Mouse (Mus musculus) cerebellum, adult 2 months (tissue): Measurements from ENCODE around the gene Ttyh1.

Experiments used
- CTCF ChIP-seq: fragments of 200-500 bp; IDR thresholded peaks from 2 replicates; pipeline ENCODE4 v1.5.1; 2011; ENCODE audit warnings: low read depth, mild to moderate bottlenecking, control low read depth, low read length, moderate library complexity, borderline replicate concordance; ENCODE audit not compliant: insufficient read depth
- POLR2A ChIP-seq: fragments of 200-500 bp; IDR thresholded peaks from 2 replicates; pipeline ENCODE4 v1.6.1; 2011; ENCODE audit warnings: low read length, control low read depth, borderline replicate concordance; ENCODE audit not compliant: insufficient read depth

GRCm38 (mm10) chr7:4127894-4128293 lies 8.7 kb downstream of the Ttyh1 start:
- TF ChIP-seq POLR2A (no peak), CTCF (no peak)
